Mouse (Mus musculus) frontal cortex, postnatal 36 days (tissue): ENCODE measurements around the gene Cacng4.

Source experiments
- DNase-seq, 2 experiments: peaks; one replicate each; pipeline ENCODE4 v3.0.0; 2022; ENCODE audit warnings: low spot score in 2 of 2

The Cacng4 gene

GRCm38 (mm10) chr11:107773312-107773711 is 21.0 kb downstream of the Cacng4 start:
- DNase-seq, result no peak

- no peak for DNase-seq
These were observed 22.4 kb downstream of the Cacng4 start for GRCm38 (mm10) chr11:107772002-107772401.

GRCm38 (mm10) chr11:107768361-107768760 is 26.0 kb downstream of the Cacng4 start:
- no peak for DNase-seq

GRCm38 (mm10) chr11:107766932-107767331 is 27.4 kb downstream of the Cacng4 start:
- no peak for DNase-seq

- no peak for DNase-seq
These were observed 31.5 kb downstream of the Cacng4 start for GRCm38 (mm10) chr11:107762688-107763460.

GRCm38 (mm10) chr11:107761790-107762500 is 32.4 kb downstream of the Cacng4 start:
- DNase-seq, result no peak

- DNase-seq, result no peak
These were observed 34.4 kb downstream of the Cacng4 start for GRCm38 (mm10) chr11:107760001-107760400.

- DNase-seq, result peak in 1 of 2 experiments; percentile 46
These were observed 34.8 kb downstream of the Cacng4 start for GRCm38 (mm10) chr11:107759516-107759915.

GRCm38 (mm10) chr11:107749114-107749513 is 45.2 kb downstream of the Cacng4 start:
- DNase-seq, result no peak

GRCm38 (mm10) chr11:107748243-107749035 is 45.9 kb downstream of the Cacng4 start:
- no peak for DNase-seq

GRCm38 (mm10) chr11:107743100-107743499 is 51.3 kb downstream of the Cacng4 start:
- DNase-seq, result no peak

- no peak for DNase-seq
These were observed 55.8 kb downstream of the Cacng4 start for GRCm38 (mm10) chr11:107738418-107739099.

- DNase-seq, result no peak
These were observed 56.5 kb downstream of the Cacng4 start for GRCm38 (mm10) chr11:107737886-107738285.

- no peak for DNase-seq
These were observed 60.2 kb downstream of the Cacng4 start for GRCm38 (mm10) chr11:107734133-107734532.

GRCm38 (mm10) chr11:107731498-107731897 is 62.9 kb downstream of the Cacng4 start:
- no peak for DNase-seq

GRCm38 (mm10) chr11:107730940-107731339 is 63.4 kb downstream of the Cacng4 start:
- DNase-seq, result peak in 1 of 2 experiments; percentile 48

- no peak for DNase-seq
These were observed 65.2 kb downstream of the Cacng4 start for GRCm38 (mm10) chr11:107729141-107729540.

GRCm38 (mm10) chr11:107728073-107728863 is 66.1 kb downstream of the Cacng4 start:
- no peak for DNase-seq

- no peak for DNase-seq
These were observed 69.8 kb downstream of the Cacng4 start for GRCm38 (mm10) chr11:107724603-107725002.

GRCm38 (mm10) chr11:107721057-107721456 is 73.3 kb downstream of the Cacng4 start:
- DNase-seq, result no peak
